Mouse (Mus musculus) MEL (cell line): ENCODE data around the gene Gm9736. TPM values are rescaled to one million over a fixed set of nuclear protein-coding genes. Genes with fewer than 3 reads are reported as not detected.

Experiments
- DNase-seq: peaks from one replicate; pipeline ENCODE4 v3.0.0; 2011; ENCODE audit warnings: low read depth, low spot score
- H3K27ac ChIP-seq: 2 replicates; pipeline ENCODE4 v1.5.1; 2012; ENCODE audit warnings: low read depth, mild to moderate bottlenecking, control low read depth, low read length, moderate library complexity; ENCODE audit not compliant: control insufficient read depth
- H3K27me3 ChIP-seq, 2 experiments: fragments of 150-350 bp in 1 of 2; sonication (generic) in 1 of 2; 2 replicates each; pipeline ENCODE4 v1.6.1; 2012; ENCODE audit warnings: low read length in 2 of 2, mild to moderate bottlenecking in 2 of 2, improper control_type of control experiment in 1 of 2, moderate library complexity in 1 of 2; ENCODE audit not compliant: insufficient read depth in 2 of 2, control insufficient read depth in 1 of 2
- H3K36me3 ChIP-seq, 2 experiments: 2 replicates each; pipeline ENCODE4 v1.6.1; 2012 to 2014; ENCODE audit warnings: low read length in 2 of 2, improper control_type of control experiment in 1 of 2, inconsistent platforms in 1 of 2, mild to moderate bottlenecking in 1 of 2; ENCODE audit not compliant: insufficient read depth in 2 of 2, control insufficient read depth in 1 of 2
- H3K4me1 ChIP-seq, 2 experiments: fragments of 150-350 bp in 1 of 2; sonication (generic) in 1 of 2; 2 replicates each; pipeline ENCODE4 v1.6.1; 2012; ENCODE audit warnings: low read length in 2 of 2, improper control_type of control experiment in 1 of 2, mild to moderate bottlenecking in 1 of 2; ENCODE audit not compliant: insufficient read depth in 2 of 2, control insufficient read depth in 1 of 2
- H3K4me3 ChIP-seq, 2 experiments: fragments of 150-350 bp in 1 of 2; sonication (generic) in 1 of 2; 2 replicates each; pipeline ENCODE4 v1.5.1; 2012; ENCODE audit warnings: low read depth in 2 of 2, low read length in 2 of 2, mild to moderate bottlenecking in 2 of 2, moderate library complexity in 2 of 2, control low read depth in 1 of 2, improper control_type of control experiment in 1 of 2; ENCODE audit not compliant: control insufficient read depth in 1 of 2, insufficient read depth in 1 of 2
- H3K79me2 ChIP-seq: 2 replicates; pipeline ENCODE4 v1.6.1; 2012; ENCODE audit warnings: mild to moderate bottlenecking, low read length, moderate library complexity; ENCODE audit not compliant: control insufficient read depth, poor library complexity, insufficient read depth
- H3K9ac ChIP-seq: 2 replicates; pipeline ENCODE4 v1.6.1; 2012; ENCODE audit warnings: low read depth, mild to moderate bottlenecking, control low read depth, low read length, moderate library complexity; ENCODE audit not compliant: control insufficient read depth, poor library complexity, severe bottlenecking
- H3K9me3 ChIP-seq: fragments of 150-350 bp; sonication (generic); replicated peaks from 2 replicates; pipeline ENCODE4 v1.6.1; 2012; ENCODE audit warnings: mild to moderate bottlenecking, low read length, improper control_type of control experiment, moderate library complexity; ENCODE audit not compliant: insufficient read depth
- BHLHE40 ChIP-seq: IDR thresholded peaks from 2 replicates; pipeline ENCODE4 v1.6.1; 2012; ENCODE audit warnings: low read depth, mild to moderate bottlenecking, inconsistent platforms, low read length, improper control_type of control experiment, borderline replicate concordance
- CHD1 ChIP-seq: IDR thresholded peaks from 2 replicates; pipeline ENCODE4 v1.6.1; 2012; ENCODE audit warnings: low read depth, mild to moderate bottlenecking, inconsistent platforms, low read length, improper control_type of control experiment
- CHD2 ChIP-seq: IDR thresholded peaks from 2 replicates; pipeline ENCODE4 v1.6.1; 2011; ENCODE audit warnings: low read length, improper control_type of control experiment
- CTCF ChIP-seq, 3 experiments: IDR thresholded peaks in 2 of 3; conservative IDR thresholded peaks in 1 of 3; 2 replicates each; pipeline ENCODE4 v1.5.1; 2011 to 2012; ENCODE audit warnings: low read length in 3 of 3, low read depth in 2 of 3, mild to moderate bottlenecking in 2 of 3, improper control_type of control experiment in 1 of 3, inconsistent platforms in 1 of 3, mixed read lengths in 1 of 3, moderate library complexity in 1 of 3; ENCODE audit not compliant: control insufficient read depth in 1 of 3, insufficient read depth in 1 of 3, poor library complexity in 1 of 3, severe bottlenecking in 1 of 3
- E2F4 ChIP-seq: IDR thresholded peaks from 2 replicates; pipeline ENCODE4 v1.6.1; 2011; ENCODE audit warnings: low read depth, low read length, improper control_type of control experiment, borderline replicate concordance
- ETS1 ChIP-seq: IDR thresholded peaks from 2 replicates; pipeline ENCODE4 v1.6.1; 2012; ENCODE audit warnings: low read depth, mild to moderate bottlenecking, inconsistent platforms, low read length, improper control_type of control experiment, moderate library complexity
- JUND ChIP-seq: IDR thresholded peaks from 2 replicates; pipeline ENCODE4 v1.6.1; 2011; ENCODE audit warnings: low read depth, mild to moderate bottlenecking, improper control_type of control experiment, low read length
- MAFK ChIP-seq: IDR thresholded peaks from 2 replicates; pipeline ENCODE4 v1.6.1; 2011; ENCODE audit warnings: low read depth, mild to moderate bottlenecking, low read length, improper control_type of control experiment, borderline replicate concordance
- MAX ChIP-seq: IDR thresholded peaks from 2 replicates; pipeline ENCODE4 v1.6.1; 2011; ENCODE audit warnings: low read length, improper control_type of control experiment
- MAZ ChIP-seq: IDR thresholded peaks from 2 replicates; pipeline ENCODE4 v1.6.1; 2012; ENCODE audit warnings: low read depth, mild to moderate bottlenecking, inconsistent platforms, low read length, improper control_type of control experiment
- MEF2A ChIP-seq: IDR thresholded peaks from 2 replicates; pipeline ENCODE4 v1.6.1; 2014; ENCODE audit warnings: low read depth, mild to moderate bottlenecking, inconsistent platforms, low read length, improper control_type of control experiment; ENCODE audit not compliant: poor library complexity, insufficient replicate concordance, severe bottlenecking; ENCODE audit errors: extremely low read depth
- MXI1 ChIP-seq: IDR thresholded peaks from 2 replicates; pipeline ENCODE4 v1.6.1; 2011; ENCODE audit warnings: mild to moderate bottlenecking, low read depth, low read length, improper control_type of control experiment
- MYB ChIP-seq: IDR thresholded peaks from 2 replicates; pipeline ENCODE4 v1.6.1; 2011; ENCODE audit warnings: mild to moderate bottlenecking, low read depth, low read length, improper control_type of control experiment
- MYC ChIP-seq: IDR thresholded peaks from 2 replicates; pipeline ENCODE4 v1.6.1; 2011; ENCODE audit warnings: low read depth, mild to moderate bottlenecking, low read length, improper control_type of control experiment, moderate library complexity
- NELFE ChIP-seq: IDR thresholded peaks from 2 replicates; pipeline ENCODE4 v1.6.1; 2011; ENCODE audit warnings: low read depth, low read length, improper control_type of control experiment
- NRF1 ChIP-seq: IDR thresholded peaks from 2 replicates; pipeline ENCODE4 v1.6.1; 2014; ENCODE audit warnings: low read depth, mild to moderate bottlenecking, inconsistent platforms, low read length, improper control_type of control experiment, moderate library complexity; ENCODE audit not compliant: poor library complexity, insufficient read depth, severe bottlenecking
- POLR2A ChIP-seq, 2 experiments: IDR thresholded peaks; 2 replicates each; pipeline ENCODE4 v1.6.1; 2011 to 2012; ENCODE audit warnings: low read length in 2 of 2, mild to moderate bottlenecking in 2 of 2, control low read depth in 1 of 2, improper control_type of control experiment in 1 of 2, low read depth in 1 of 2, moderate library complexity in 1 of 2; ENCODE audit not compliant: control insufficient read depth in 1 of 2, insufficient read depth in 1 of 2, poor library complexity in 1 of 2
- POLR2AphosphoS2 ChIP-seq: IDR thresholded peaks from 2 replicates; pipeline ENCODE4 v1.6.1; 2011; ENCODE audit warnings: low read length, improper control_type of control experiment
- POLR2AphosphoS5 ChIP-seq: IDR thresholded peaks from 2 replicates; pipeline ENCODE4 v1.6.1; 2012; ENCODE audit warnings: low read depth, borderline replicate concordance, mild to moderate bottlenecking, inconsistent platforms, low read length, moderate library complexity, mixed read lengths
- RAD21 ChIP-seq: IDR thresholded peaks from 2 replicates; pipeline ENCODE4 v1.6.1; 2011; ENCODE audit warnings: mild to moderate bottlenecking, low read depth, low read length, improper control_type of control experiment
- RCOR1 ChIP-seq: IDR thresholded peaks from 2 replicates; pipeline ENCODE4 v1.6.1; 2012; ENCODE audit warnings: low read depth, mild to moderate bottlenecking, inconsistent platforms, low read length, improper control_type of control experiment
- SIN3A ChIP-seq: IDR thresholded peaks from 2 replicates; pipeline ENCODE4 v1.6.1; 2012; ENCODE audit warnings: low read length, improper control_type of control experiment, inconsistent platforms
- SMC3 ChIP-seq: IDR thresholded peaks from 2 replicates; pipeline ENCODE4 v1.6.1; 2011; ENCODE audit warnings: low read depth, low read length, improper control_type of control experiment
- TAL1 ChIP-seq: IDR thresholded peaks from 2 replicates; pipeline ENCODE4 v1.6.1; 2012; ENCODE audit warnings: mild to moderate bottlenecking, inconsistent platforms, low read length, moderate library complexity, mixed read lengths
- TBP ChIP-seq: IDR thresholded peaks from 2 replicates; pipeline ENCODE4 v1.8.0; 2011; ENCODE audit warnings: low read depth, low read length, improper control_type of control experiment
- TCF12 ChIP-seq: IDR thresholded peaks from 2 replicates; pipeline ENCODE4 v1.6.1; 2014; ENCODE audit warnings: low read depth, mild to moderate bottlenecking, inconsistent platforms, low read length, improper control_type of control experiment, moderate library complexity
- USF1 ChIP-seq: IDR thresholded peaks from 2 replicates; pipeline ENCODE4 v1.6.1; 2014; ENCODE audit warnings: low read depth, mild to moderate bottlenecking, inconsistent platforms, low read length, improper control_type of control experiment, moderate library complexity
- USF2 ChIP-seq, 2 experiments: IDR thresholded peaks; 2 replicates each; pipeline ENCODE4 v1.6.1; 2011 to 2012; ENCODE audit warnings: improper control_type of control experiment in 2 of 2, low read length in 2 of 2, borderline replicate concordance in 1 of 2, inconsistent platforms in 1 of 2, low read depth in 1 of 2, mild to moderate bottlenecking in 1 of 2; ENCODE audit not compliant: insufficient read depth in 1 of 2
- ZC3H11A ChIP-seq: IDR thresholded peaks from 2 replicates; pipeline ENCODE4 v1.6.1; 2012; ENCODE audit warnings: low read depth, mild to moderate bottlenecking, inconsistent platforms, low read length, improper control_type of control experiment
- ZKSCAN1 ChIP-seq: IDR thresholded peaks from 2 replicates; pipeline ENCODE4 v1.6.1; 2012; ENCODE audit warnings: low read depth, mild to moderate bottlenecking, inconsistent platforms, low read length, improper control_type of control experiment, moderate library complexity
- ZMIZ1 ChIP-seq: IDR thresholded peaks from 2 replicates; pipeline ENCODE4 v1.6.1; 2012; ENCODE audit warnings: low read depth, mild to moderate bottlenecking, inconsistent platforms, low read length, improper control_type of control experiment, moderate library complexity
- polyA plus RNA-seq, 2 experiments: library from polyadenylated mRNA; stranded (reverse) in 1 of 2; unstranded in 1 of 2; fragments of >175 nt in 1 of 2; fragments of >200 nt in 1 of 2; gene quantifications; 2 replicates each; pipeline versions ENCODE4 v1.2.1 to v1.2.4; 2012; ENCODE audit warnings: low replicate concordance in 2 of 2, low read depth in 1 of 2; ENCODE audit not compliant: insufficient read length in 2 of 2, insufficient read depth in 1 of 2, missing spikeins in 1 of 2
- total RNA-seq: library from RNA; depleted of rRNA; stranded (reverse); fragments of 300-350 nt; gene quantifications from 2 replicates; pipeline ENCODE4 v1.2.3, GENCODE M21; 2012

Gene Gm9736
- total and polyA plus RNA-seq, 3 experiments = not detected

GRCm38 (mm10) chr10:77728280-77728679 lies 22.9 kb downstream of the Gm9736 start:
- peaks cover 5 to 9% of the 10 kb centered on the region in 2 experiments for H3K27me3 ChIP-seq
- no peak overlapping the region for H3K27ac ChIP-seq

GRCm38 (mm10) chr10:77726186-77726585 lies 25.0 kb downstream of the Gm9736 start, which contains the start of gene Gm10100:
Gene Gm10100 (plus strand): TSS chr10:77726486.
- no peak for TF ChIP-seq RCOR1
- TF ChIP-seq POLR2AphosphoS5 = no peak
- no peak for TF ChIP-seq ZC3H11A
- no peak for TF ChIP-seq POLR2AphosphoS2
- no peak for TF ChIP-seq CTCF (IDR thresholded peaks at IDR 0.05 in 2 of 3, conservative IDR thresholded peaks at IDR 0.05 in 1 of 3; ENCODE audit: control insufficient read depth in 1 of 3, insufficient read depth in 1 of 3, low read depth in 2 of 3, low read length in 3 of 3, poor library complexity in 1 of 3, severe bottlenecking in 1 of 3)
- TF ChIP-seq MAX = no peak
- no peak for TF ChIP-seq MYB
- TF ChIP-seq ETS1 = no peak
- no peak for TF ChIP-seq NELFE
- TF ChIP-seq TCF12 = no peak
- no peak for TF ChIP-seq USF1
- TF ChIP-seq SMC3 = no peak
- no peak for TF ChIP-seq E2F4
- TF ChIP-seq NRF1 = no peak
- no peak for TF ChIP-seq TAL1
- TF ChIP-seq MAZ = no peak
- TF ChIP-seq SIN3A = no peak
- no peak for TF ChIP-seq CHD1
- no peak for TF ChIP-seq USF2 (IDR thresholded peaks at IDR 0.05; ENCODE audit: borderline replicate concordance in 1 of 2, insufficient read depth in 1 of 2, low read depth in 1 of 2, low read length in 2 of 2)
- Histone ChIP-seq H3K9ac (no peak within 1 kb of the TSS), H3K79me2 (no peaks in the 10 kb centered on the region), H3K27me3 (peaks cover 0 to under 1% of the 10 kb centered on the region in 2 experiments; a peak in 1 of 4 replicates), H3K27ac (no peak within 1 kb of the TSS), H3K4me3 (no peak within 1 kb of the TSS), H3K36me3 (no peaks in the 10 kb centered on the region), H3K9me3 (no peaks in the 10 kb centered on the region), H3K4me1 (no peaks in the 10 kb centered on the region)
- DNase-seq = no peak

More at GRCm38 (mm10) chr10:77728280-77728679, 22.9 kb downstream of the Gm9736 start:
- Histone ChIP-seq H3K79me2 (no peaks in the 10 kb centered on the region), H3K9me3 (no peaks in the 10 kb centered on the region), H3K36me3 (no peaks in the 10 kb centered on the region), H3K4me1 (no peaks in the 10 kb centered on the region), H3K9ac (no peak overlapping the region), H3K4me3 (no peak overlapping the region)
- DNase-seq = peak; percentile 30
- TF ChIP-seq MXI1 (no peak), POLR2A (IDR thresholded peaks at IDR 0.05; ENCODE audit: control insufficient read depth in 1 of 2, insufficient read depth in 1 of 2, low read depth in 1 of 2, low read length in 2 of 2, poor library complexity in 1 of 2) (no peak), TCF12 (no peak), RAD21 (peak; percentile 14), NELFE (no peak), MAFK (no peak), CHD2 (no peak), ZMIZ1 (no peak), TBP (no peak), ETS1 (no peak), MAZ (no peak), JUND (no peak), E2F4 (no peak), SMC3 (peak; percentile 37), BHLHE40 (no peak), CHD1 (no peak), USF2 (IDR thresholded peaks at IDR 0.05; ENCODE audit: borderline replicate concordance in 1 of 2, insufficient read depth in 1 of 2, low read depth in 1 of 2, low read length in 2 of 2) (no peak), ZKSCAN1 (no peak), SIN3A (no peak), RCOR1 (no peak), MYC (peak; percentile 56; the same call in 1 of the 2 replicates), MYB (no peak), MEF2A (no peak), POLR2AphosphoS2 (no peak), CTCF (IDR thresholded peaks at IDR 0.05 in 2 of 3, conservative IDR thresholded peaks at IDR 0.05 in 1 of 3; ENCODE audit: control insufficient read depth in 1 of 3, insufficient read depth in 1 of 3, low read depth in 2 of 3, low read length in 3 of 3, poor library complexity in 1 of 3, severe bottlenecking in 1 of 3) (peak in 2 of 3 experiments; percentile 38 to 46; a peak in 4 of 6 replicates)
